Mouse (Mus musculus): ENCODE measurements around the gene Mdc1. TPM values are rescaled to one million over a fixed set of nuclear protein-coding genes. Genes with fewer than 3 reads are reported as not detected.
A peak's percentile ranks its signal among the peaks of the same experiment; 100 is the strongest.

Mdc1 gene
- polyA plus RNA-seq, 1 experiment from 2014 or later = 2.8 TPM

GRCm38 (mm10) chr17:35897644-35898573, 56.6 kb downstream of the Mdc1 start:
- H3K4me1 ChIP-seq (ENCODE audit: insufficient read depth, low read depth, low read length) = peaks cover 4% of the 10 kb centered on the region; the same call in 1 of the 2 replicates
- TF ChIP-seq EP300 (IDR thresholded peaks at IDR 0.05) = no peak
- no peak for TF ChIP-seq CTCF (IDR thresholded peaks at IDR 0.05)
- no peak for DNase-seq (ENCODE audit: low spot score)
- ATAC-seq = peak; percentile 26; the same call in 1 of the 2 replicates
- peaks cover 6% of the 10 kb centered on the region for H3K36me3 ChIP-seq (ENCODE audit: insufficient read depth, low read length)
- no peak overlapping the region for H3K9ac ChIP-seq (replicated peaks; ENCODE audit: low read depth)
- no peak overlapping the region for H3K27ac ChIP-seq (ENCODE audit: low read length)
- 38% methylated on average over 23 of the region's 23 CpGs for WGBS
- H3K4me2 ChIP-seq (replicated peaks; ENCODE audit: low read depth, low read length) = peak overlapping the region; percentile 97; the same call in 1 of the 2 replicates
- H3K27me3 ChIP-seq (replicated peaks; ENCODE audit: insufficient read depth, low read length) = no peaks in the 10 kb centered on the region
- H3K9me3 ChIP-seq (ENCODE audit: low read length) = no peaks in the 10 kb centered on the region
- no peak overlapping the region for H3K4me3 ChIP-seq (ENCODE audit: low read depth, low read length)

DNA sequence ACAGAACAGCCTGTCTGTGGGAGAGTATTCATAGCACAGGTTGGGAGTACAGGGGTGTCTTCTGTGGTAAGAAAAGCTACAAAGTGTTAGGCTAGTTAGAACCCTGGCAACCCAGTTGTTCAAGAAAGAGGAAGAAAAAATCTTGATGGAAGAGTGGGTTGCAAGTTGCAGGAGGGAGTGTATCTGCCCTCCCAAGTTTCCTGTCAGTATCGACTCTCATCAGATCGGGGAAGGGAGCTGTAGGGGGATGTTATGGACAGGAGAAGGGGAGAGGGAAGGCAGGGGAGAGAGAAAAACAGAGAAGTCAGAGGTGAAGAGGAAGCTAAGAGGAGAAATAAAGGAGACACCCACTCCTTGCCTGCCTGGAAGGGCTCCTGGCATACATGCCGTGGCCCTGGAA, 59.3 kb downstream of the Mdc1 start:
- no peak overlapping the region for H3K4me2 ChIP-seq (replicated peaks; ENCODE audit: low read depth, low read length)
- no peak for DNase-seq (ENCODE audit: low spot score)
- H3K27ac ChIP-seq (ENCODE audit: low read length) = no peak overlapping the region
- H3K9me3 ChIP-seq (ENCODE audit: low read length) = no peaks in the 10 kb centered on the region
- TF ChIP-seq CTCF (IDR thresholded peaks at IDR 0.05) (no peak), EP300 (IDR thresholded peaks at IDR 0.05) (no peak)
- no peak overlapping the region for H3K9ac ChIP-seq (replicated peaks; ENCODE audit: low read depth)
- no peaks in the 10 kb centered on the region for H3K36me3 ChIP-seq (ENCODE audit: insufficient read depth, low read length)
- no peaks in the 10 kb centered on the region for H3K27me3 ChIP-seq (replicated peaks; ENCODE audit: insufficient read depth, low read length)
- H3K4me1 ChIP-seq (ENCODE audit: insufficient read depth, low read depth, low read length) = peaks cover 4% of the 10 kb centered on the region; the same call in 1 of the 2 replicates
- no peak for ATAC-seq
- H3K4me3 ChIP-seq (ENCODE audit: low read depth, low read length) = no peak overlapping the region
- WGBS = 74% methylated on average over 3 of the region's 3 CpGs

DNA sequence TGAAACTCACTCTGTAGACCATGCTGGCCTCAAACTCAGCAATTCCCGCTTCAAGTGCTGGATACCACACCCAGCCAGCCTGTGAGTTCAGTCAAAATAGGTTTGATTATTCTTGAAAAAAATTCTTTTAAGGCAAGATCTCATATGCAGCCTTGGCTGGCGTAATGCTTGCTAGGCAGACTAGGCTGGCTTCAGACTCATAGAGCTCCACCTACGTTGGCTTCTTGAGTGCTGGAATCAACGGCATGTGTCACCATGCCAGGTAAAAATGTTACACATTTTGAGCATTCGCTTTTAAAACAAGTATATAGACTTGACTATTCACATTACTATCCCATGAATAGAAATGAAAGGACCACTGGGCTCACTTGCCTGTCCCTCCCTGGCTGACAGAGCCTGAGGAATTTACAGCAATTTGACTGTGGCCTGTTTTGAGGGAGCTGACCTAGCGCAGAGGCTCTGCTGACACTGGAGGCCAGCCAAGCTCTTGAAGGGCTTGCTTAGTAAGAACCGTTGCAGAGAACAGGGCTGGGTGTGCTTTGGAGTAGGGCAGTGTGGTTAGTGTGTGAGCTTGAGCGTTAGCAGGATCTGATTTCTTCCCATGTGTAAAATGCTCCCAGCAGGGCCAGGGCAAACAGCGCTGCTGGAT, 62.2 kb downstream of the Mdc1 start:
- Histone ChIP-seq H3K36me3 (ENCODE audit: insufficient read depth, low read length) (no peaks in the 10 kb centered on the region), H3K27ac (ENCODE audit: low read length) (peak overlapping the region; percentile 55), H3K4me2 (replicated peaks; ENCODE audit: low read depth, low read length) (no peak overlapping the region), H3K4me1 (ENCODE audit: insufficient read depth, low read depth, low read length) (no peaks in the 10 kb centered on the region), H3K9ac (replicated peaks; ENCODE audit: low read depth) (no peak overlapping the region), H3K27me3 (replicated peaks; ENCODE audit: insufficient read depth, low read length) (no peaks in the 10 kb centered on the region), H3K4me3 (ENCODE audit: low read depth, low read length) (no peak overlapping the region), H3K9me3 (ENCODE audit: low read length) (no peaks in the 10 kb centered on the region)
- no peak for TF ChIP-seq EP300 (IDR thresholded peaks at IDR 0.05)
- TF ChIP-seq CTCF (IDR thresholded peaks at IDR 0.05) = no peak
- peak; percentile 88 for DNase-seq (ENCODE audit: low spot score)
- ATAC-seq = peak; percentile 95
- 62% methylated on average over 9 of the region's 9 CpGs for WGBS

GRCm38 (mm10) chr17:35903992-35904355, 62.7 kb downstream of the Mdc1 start:
- H3K4me3 ChIP-seq (ENCODE audit: low read depth, low read length) = no peak overlapping the region
- peak overlapping the region; percentile 55 for H3K27ac ChIP-seq (ENCODE audit: low read length)
- no peak overlapping the region for H3K9ac ChIP-seq (replicated peaks; ENCODE audit: low read depth)
- H3K9me3 ChIP-seq (ENCODE audit: low read length) = no peaks in the 10 kb centered on the region
- H3K4me2 ChIP-seq (replicated peaks; ENCODE audit: low read depth, low read length) = no peak overlapping the region
- DNase-seq (ENCODE audit: low spot score) (no peak), ATAC-seq (no peak; the same call in 1 of the 2 replicates)
- no peaks in the 10 kb centered on the region for H3K36me3 ChIP-seq (ENCODE audit: insufficient read depth, low read length)
- H3K27me3 ChIP-seq (replicated peaks; ENCODE audit: insufficient read depth, low read length) = no peaks in the 10 kb centered on the region
- TF ChIP-seq EP300 (IDR thresholded peaks at IDR 0.05) (no peak), CTCF (IDR thresholded peaks at IDR 0.05) (no peak)
- WGBS = 48% methylated on average over 4 of the region's 4 CpGs
- H3K4me1 ChIP-seq (ENCODE audit: insufficient read depth, low read depth, low read length) = no peaks in the 10 kb centered on the region

- Histone ChIP-seq H3K4me2 (replicated peaks; ENCODE audit: low read depth, low read length) (no peak overlapping the region), H3K9ac (replicated peaks; ENCODE audit: low read depth) (no peak overlapping the region), H3K4me3 (ENCODE audit: low read depth, low read length) (no peak overlapping the region), H3K4me1 (ENCODE audit: insufficient read depth, low read depth, low read length) (no peaks in the 10 kb centered on the region), H3K9me3 (ENCODE audit: low read length) (no peaks in the 10 kb centered on the region), H3K36me3 (ENCODE audit: insufficient read depth, low read length) (no peaks in the 10 kb centered on the region), H3K27me3 (replicated peaks; ENCODE audit: insufficient read depth, low read length) (no peaks in the 10 kb centered on the region), H3K27ac (ENCODE audit: low read length) (no peak overlapping the region)
- TF ChIP-seq EP300 (IDR thresholded peaks at IDR 0.05) (no peak), CTCF (IDR thresholded peaks at IDR 0.05) (no peak)
- DNase-seq (ENCODE audit: low spot score) (no peak), ATAC-seq (no peak)
- WGBS = 93% methylated on average over 1 of the region's 1 CpGs
Measured at GRCm38 (mm10) chr17:35905587-35905986, 64.3 kb downstream of the Mdc1 start.

DNA sequence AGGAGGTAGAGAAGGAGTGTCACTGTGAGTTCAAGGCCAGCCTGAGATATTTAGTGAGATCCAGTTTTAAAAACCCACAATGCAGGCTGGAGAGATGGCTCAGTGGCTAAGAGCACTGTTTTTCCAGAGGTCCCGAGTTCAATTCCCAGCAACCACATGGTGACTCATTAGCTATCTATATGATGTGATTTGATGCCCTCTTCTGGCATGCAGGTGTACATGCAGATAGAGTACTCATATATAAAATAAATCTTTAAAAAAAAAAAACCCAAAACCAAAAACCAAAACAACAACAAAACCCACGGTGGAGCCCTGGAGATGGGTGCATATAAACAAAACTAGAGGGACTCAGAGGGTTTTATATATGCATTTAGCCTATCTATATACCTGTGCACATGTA, 66.3 kb downstream of the Mdc1 start:
- Histone ChIP-seq H3K36me3 (ENCODE audit: insufficient read depth, low read length) (no peaks in the 10 kb centered on the region), H3K27me3 (replicated peaks; ENCODE audit: insufficient read depth, low read length) (no peaks in the 10 kb centered on the region)
- ATAC-seq = no peak

More for the DNA sequence above, 66.3 kb downstream of the Mdc1 start:
- no peaks in the 10 kb centered on the region for H3K9me3 ChIP-seq (ENCODE audit: low read length)
- no peak overlapping the region for H3K4me2 ChIP-seq (replicated peaks; ENCODE audit: low read depth, low read length)
- no peak overlapping the region for H3K27ac ChIP-seq (ENCODE audit: low read length)
- peak; percentile 41 for DNase-seq (ENCODE audit: low spot score)
- no peak overlapping the region for H3K4me3 ChIP-seq (ENCODE audit: low read depth, low read length)
- WGBS = 72% methylated on average over 2 of the region's 2 CpGs
- TF ChIP-seq CTCF (IDR thresholded peaks at IDR 0.05) = peak; percentile 53
- TF ChIP-seq EP300 (IDR thresholded peaks at IDR 0.05) = no peak
- H3K4me1 ChIP-seq (ENCODE audit: insufficient read depth, low read depth, low read length) = no peaks in the 10 kb centered on the region
- H3K9ac ChIP-seq (replicated peaks; ENCODE audit: low read depth) = no peak overlapping the region

Small RNA genes within 50 kb of the gene (microRNA-seq; reads per million reads assigned to microRNA genes)
- gene Gm28033 = 2.2 reads per million

Other genes with a start within 250 kb of the Mdc1 start
- gene Sfta2, start 240.0 kb upstream of the Mdc1 start, polyA plus RNA-seq (2015; fragmentation: Nextera tagmentation; extraction: Ambion mirVana) = 483 and 564 TPM in 2 replicates
- gene Gm9573, start 214.9 kb upstream of the Mdc1 start, polyA plus RNA-seq (2015; fragmentation: Nextera tagmentation; extraction: Ambion mirVana) = not detected in 2 replicates
- 1.1 and 1.7 TPM in 2 replicates for gene Mucl3, start 197.8 kb upstream of the Mdc1 start, polyA plus RNA-seq (2015; fragmentation: Nextera tagmentation; extraction: Ambion mirVana)
- 11.4 and 15.2 TPM in 2 replicates for gene Vars2, start 173.9 kb upstream of the Mdc1 start, polyA plus RNA-seq (2015; fragmentation: Nextera tagmentation; extraction: Ambion mirVana)
- 19.2 and 21.4 TPM in 2 replicates for gene Gtf2h4, start 167.8 kb upstream of the Mdc1 start, polyA plus RNA-seq (2015; fragmentation: Nextera tagmentation; extraction: Ambion mirVana)
- gene Ddr1, start 136.9 kb upstream of the Mdc1 start, polyA plus RNA-seq (2015; fragmentation: Nextera tagmentation; extraction: Ambion mirVana) = 64.2 and 79.3 TPM in 2 replicates
- 205 and 234 TPM in 2 replicates for gene Ier3, start 19.8 kb upstream of the Mdc1 start, polyA plus RNA-seq (2015; fragmentation: Nextera tagmentation; extraction: Ambion mirVana)
- gene Flot1, start 18.3 kb upstream of the Mdc1 start, polyA plus RNA-seq (2015; fragmentation: Nextera tagmentation; extraction: Ambion mirVana) = 106 and 117 TPM in 2 replicates
- gene Tubb5, start 3.2 kb upstream of the Mdc1 start, polyA plus RNA-seq (2015; fragmentation: Nextera tagmentation; extraction: Ambion mirVana) = 292 and 298 TPM in 2 replicates
- gene Nrm, start 19.8 kb downstream of the Mdc1 start, polyA plus RNA-seq (2015; fragmentation: Nextera tagmentation; extraction: Ambion mirVana) = 21.4 and 22.9 TPM in 2 replicates
- gene Ppp1r18, start 24.1 kb downstream of the Mdc1 start, polyA plus RNA-seq (2015; fragmentation: Nextera tagmentation; extraction: Ambion mirVana) = 23.4 and 25.4 TPM in 2 replicates
- gene Dhx16, start 38.3 kb downstream of the Mdc1 start, polyA plus RNA-seq (2015; fragmentation: Nextera tagmentation; extraction: Ambion mirVana) = 22.3 and 25.8 TPM in 2 replicates
- gene 2310061I04Rik, start 55.9 kb downstream of the Mdc1 start, polyA plus RNA-seq (2015; fragmentation: Nextera tagmentation; extraction: Ambion mirVana) = 15.9 and 18.5 TPM in 2 replicates
- gene Atat1, start 68.6 kb downstream of the Mdc1 start, polyA plus RNA-seq (2015; fragmentation: Nextera tagmentation; extraction: Ambion mirVana) = 19.3 and 24.6 TPM in 2 replicates
- 40.7 and 44.8 TPM in 2 replicates for gene Mrps18b, start 74.9 kb downstream of the Mdc1 start, polyA plus RNA-seq (2015; fragmentation: Nextera tagmentation; extraction: Ambion mirVana)
- gene Ppp1r10, start 74.9 kb downstream of the Mdc1 start, polyA plus RNA-seq (2015; fragmentation: Nextera tagmentation; extraction: Ambion mirVana) = 21.4 and 23.5 TPM in 2 replicates
- 61.2 and 67.8 TPM in 2 replicates for gene Abcf1, start 128.2 kb downstream of the Mdc1 start, polyA plus RNA-seq (2015; fragmentation: Nextera tagmentation; extraction: Ambion mirVana)
- 29.6 and 32.1 TPM in 2 replicates for gene Gnl1, start 138.3 kb downstream of the Mdc1 start, polyA plus RNA-seq (2015; fragmentation: Nextera tagmentation; extraction: Ambion mirVana)
- 12.6 and 12.9 TPM in 2 replicates for gene Prr3, start 138.7 kb downstream of the Mdc1 start, polyA plus RNA-seq (2015; fragmentation: Nextera tagmentation; extraction: Ambion mirVana)
- 2.7 and 3.7 TPM in 2 replicates for gene H2-T24, start 179.0 kb downstream of the Mdc1 start, polyA plus RNA-seq (2015; fragmentation: Nextera tagmentation; extraction: Ambion mirVana)
- gene H2-T23, start 191.3 kb downstream of the Mdc1 start, polyA plus RNA-seq (2015; fragmentation: Nextera tagmentation; extraction: Ambion mirVana) = 50.4 and 53.1 TPM in 2 replicates
- 23.9 and 24.4 TPM in 2 replicates for gene H2-T22, start 201.2 kb downstream of the Mdc1 start, polyA plus RNA-seq (2015; fragmentation: Nextera tagmentation; extraction: Ambion mirVana)
- gene Gm6034, start 201.4 kb downstream of the Mdc1 start, polyA plus RNA-seq (2015; fragmentation: Nextera tagmentation; extraction: Ambion mirVana) = not detected in 2 replicates
- gene Gm11127, start 216.9 kb downstream of the Mdc1 start, polyA plus RNA-seq (2015; fragmentation: Nextera tagmentation; extraction: Ambion mirVana) = not detected in 2 replicates

Data from lung, postnatal 0 days (tissue).